Mouse (Mus musculus): Measurements from ENCODE around the gene Rcl1. TPM values are rescaled to one million over a fixed set of nuclear protein-coding genes. Genes with fewer than 3 reads are reported as not detected.

Gene Rcl1
- polyA plus RNA-seq, 1 experiment from 2014 or later = 22.0 TPM

DNA sequence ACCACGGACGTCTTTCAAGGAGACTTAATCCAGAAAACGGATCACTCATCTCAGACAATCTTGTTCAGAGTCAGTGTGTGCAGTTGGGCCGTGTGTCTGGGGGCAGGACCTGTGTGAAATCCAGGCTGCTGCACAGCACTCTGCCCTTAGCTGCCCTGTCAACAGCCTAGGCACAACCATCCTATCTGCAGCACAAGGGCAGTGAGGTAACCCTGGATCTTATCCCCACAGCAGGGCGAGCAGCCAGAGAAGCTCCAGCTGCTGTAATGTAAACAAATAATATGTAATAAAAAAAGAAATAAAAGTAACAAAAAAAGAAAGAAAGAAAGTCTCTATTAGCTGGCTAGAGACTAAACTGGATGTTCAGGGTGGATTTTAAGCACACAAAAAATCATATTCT lies 32.0 kb upstream of the Rcl1 start:
- 43% methylated on average over 5 of the region's 5 CpGs for WGBS
- ATAC-seq (ENCODE audit: extremely low read depth, insufficient number of reproducible peaks, low FRiP score, low TSS enrichment) = no peak
- no peak overlapping the region for H3K9ac ChIP-seq
- H3K4me1 ChIP-seq = peaks cover 36% of the 10 kb centered on the region
- H3K4me2 ChIP-seq = peak overlapping the region; percentile 67
- no peak overlapping the region for H3K27ac ChIP-seq (replicated peaks)
- no peaks in the 10 kb centered on the region for H3K9me3 ChIP-seq
- no peaks in the 10 kb centered on the region for H3K27me3 ChIP-seq (replicated peaks)
- no peaks in the 10 kb centered on the region for H3K36me3 ChIP-seq
- no peak overlapping the region for H3K4me3 ChIP-seq

DNA sequence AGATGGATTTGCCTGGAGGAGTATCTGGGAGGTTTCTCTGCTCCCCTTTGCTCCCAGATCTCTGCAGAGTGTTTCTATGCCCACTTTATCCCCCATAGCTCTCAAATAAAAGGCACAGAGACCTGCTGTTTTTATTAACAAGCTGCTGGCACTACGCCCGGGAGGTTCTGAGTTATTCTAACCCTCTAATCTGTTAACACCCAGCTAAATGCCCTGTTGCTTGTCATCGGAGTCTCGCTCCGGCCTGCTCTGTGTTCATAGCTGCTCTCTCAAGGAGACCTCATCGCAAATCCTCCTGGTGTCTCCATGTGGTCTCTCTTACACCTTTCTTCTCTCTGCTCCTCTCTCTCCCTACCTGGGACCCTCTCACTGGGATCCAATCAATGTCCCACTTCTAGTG lies 26.4 kb upstream of the Rcl1 start:
- Histone ChIP-seq H3K9ac (peak overlapping the region; percentile 8), H3K4me2 (peak overlapping the region; percentile 37), H3K27me3 (replicated peaks) (0 out of 2 replicates have a peak, but pooled peaks cover 3% of the 10 kb centered on the region), H3K4me1 (peaks cover 22% of the 10 kb centered on the region), H3K36me3 (no peaks in the 10 kb centered on the region), H3K27ac (replicated peaks) (peak overlapping the region; percentile 80), H3K4me3 (no peak overlapping the region), H3K9me3 (no peaks in the 10 kb centered on the region)
- WGBS = 22% methylated on average over 6 of the region's 6 CpGs
- no peak for ATAC-seq (ENCODE audit: extremely low read depth, insufficient number of reproducible peaks, low FRiP score, low TSS enrichment)

DNA sequence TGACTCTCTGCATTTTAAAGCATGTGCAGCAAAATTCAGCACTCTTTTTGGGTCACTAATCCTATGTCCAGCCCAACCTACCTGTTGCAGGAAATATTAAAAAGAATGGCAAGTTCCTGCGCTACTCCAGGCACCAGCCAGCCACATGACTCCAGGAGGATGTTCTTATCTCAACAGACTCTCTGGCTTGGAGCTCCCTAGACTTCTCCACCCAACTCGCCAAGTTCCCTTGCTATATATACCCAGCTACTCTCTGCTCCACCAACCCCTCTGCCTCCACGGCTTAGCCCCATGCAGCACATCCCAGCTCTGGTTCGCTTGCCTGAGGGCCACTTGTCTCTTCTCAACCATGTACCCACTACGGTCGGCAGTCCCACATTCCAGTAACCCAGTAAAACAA lies 12.5 kb upstream of the Rcl1 start:
- Histone ChIP-seq H3K9ac (no peak overlapping the region), H3K4me1 (peaks cover 7% of the 10 kb centered on the region), H3K4me2 (no peak overlapping the region), H3K9me3 (no peaks in the 10 kb centered on the region), H3K4me3 (no peak overlapping the region), H3K36me3 (peaks cover under 1% of the 10 kb centered on the region; the same call in 1 of the 2 replicates), H3K27me3 (replicated peaks) (no peaks in the 10 kb centered on the region), H3K27ac (replicated peaks) (no peak overlapping the region)
- WGBS = 51% methylated on average over 6 of the region's 6 CpGs
- no peak for ATAC-seq (ENCODE audit: extremely low read depth, insufficient number of reproducible peaks, low FRiP score, low TSS enrichment)

DNA sequence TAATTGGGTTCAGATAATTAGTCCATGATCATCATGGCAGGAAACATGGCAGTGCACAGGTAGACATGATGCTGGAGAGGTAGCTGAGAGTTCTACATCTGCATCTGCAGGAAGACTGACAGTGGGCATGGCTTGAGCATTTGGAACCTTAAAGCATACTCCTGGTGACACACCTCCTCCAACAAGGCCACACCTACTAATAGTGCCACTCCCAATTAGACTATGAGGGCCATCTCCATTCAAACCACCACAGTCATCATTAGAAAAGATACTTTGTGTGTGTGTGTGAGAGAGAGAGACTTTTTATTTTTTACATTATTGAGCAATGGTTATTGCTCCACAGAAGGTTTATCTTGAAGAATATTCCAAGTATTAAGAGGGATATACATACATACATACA lies 9.0 kb upstream of the Rcl1 start:
- Histone ChIP-seq H3K4me3 (no peak overlapping the region), H3K9me3 (no peaks in the 10 kb centered on the region), H3K27ac (replicated peaks) (no peak overlapping the region), H3K27me3 (replicated peaks) (no peaks in the 10 kb centered on the region), H3K4me2 (no peak overlapping the region), H3K36me3 (no peaks in the 10 kb centered on the region), H3K4me1 (peaks cover 7% of the 10 kb centered on the region), H3K9ac (no peak overlapping the region)
- ATAC-seq (ENCODE audit: extremely low read depth, insufficient number of reproducible peaks, low FRiP score, low TSS enrichment) = no peak

DNA sequence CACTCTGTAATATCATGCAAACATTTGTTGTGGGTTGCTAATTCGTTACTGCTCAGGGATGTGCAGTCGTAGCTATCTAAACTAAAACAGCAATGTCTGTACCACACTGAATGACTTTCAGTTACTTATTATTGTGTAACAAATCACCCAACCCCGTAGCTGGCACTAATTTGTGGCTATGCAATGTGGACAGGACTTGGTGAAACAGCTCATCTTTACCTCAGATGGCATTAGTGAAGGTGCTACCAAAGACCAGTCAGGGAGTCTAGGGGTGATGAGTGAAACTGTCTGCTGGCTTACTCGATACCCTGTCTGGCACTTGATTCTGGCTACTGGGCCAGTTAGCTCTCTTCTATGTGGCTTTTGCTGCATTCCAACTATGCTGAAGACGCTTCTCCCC lies 2.1 kb upstream of the Rcl1 start:
- Histone ChIP-seq H3K4me1 (peaks cover 17% of the 10 kb centered on the region), H3K4me3 (no peak overlapping the region), H3K4me2 (no peak overlapping the region), H3K27ac (replicated peaks) (no peak overlapping the region), H3K9ac (no peak overlapping the region), H3K9me3 (no peaks in the 10 kb centered on the region), H3K36me3 (no peaks in the 10 kb centered on the region), H3K27me3 (replicated peaks) (no peaks in the 10 kb centered on the region; the same call in 1 of the 2 replicates)
- ATAC-seq (ENCODE audit: extremely low read depth, insufficient number of reproducible peaks, low FRiP score, low TSS enrichment) = no peak
- 74% methylated on average over 5 of the region's 5 CpGs for WGBS

DNA sequence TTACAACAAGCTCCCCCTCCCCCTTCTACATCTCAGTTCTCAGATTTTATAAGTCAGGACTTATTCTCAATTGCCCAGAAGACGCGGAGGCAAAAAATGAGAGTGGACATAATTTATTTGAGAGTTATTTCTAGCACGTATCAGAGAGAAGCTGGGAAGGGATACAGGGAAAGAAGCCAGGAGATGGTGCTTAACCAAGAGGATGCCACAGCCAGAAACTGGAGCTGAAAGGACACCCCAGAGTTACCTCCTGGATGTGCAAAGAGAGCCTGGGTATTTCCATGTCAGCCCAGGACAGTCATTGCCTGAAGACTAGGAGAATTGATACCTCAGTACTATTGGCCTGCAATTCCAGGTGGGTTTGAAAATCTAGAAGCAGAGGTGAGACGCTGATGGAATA lies 1.6 kb upstream of the Rcl1 start:
- ATAC-seq (ENCODE audit: extremely low read depth, insufficient number of reproducible peaks, low FRiP score, low TSS enrichment) = no peak
- no peaks in the 10 kb centered on the region; the same call in 1 of the 2 replicates for H3K27me3 ChIP-seq (replicated peaks)
- 81% methylated on average over 4 of the region's 4 CpGs for WGBS
- no peak overlapping the region for H3K4me3 ChIP-seq
- H3K9me3 ChIP-seq = no peaks in the 10 kb centered on the region
- H3K4me2 ChIP-seq = no peak overlapping the region
- no peaks in the 10 kb centered on the region for H3K36me3 ChIP-seq
- H3K9ac ChIP-seq = no peak overlapping the region
- no peak overlapping the region for H3K27ac ChIP-seq (replicated peaks)
- peaks cover 17% of the 10 kb centered on the region for H3K4me1 ChIP-seq

DNA sequence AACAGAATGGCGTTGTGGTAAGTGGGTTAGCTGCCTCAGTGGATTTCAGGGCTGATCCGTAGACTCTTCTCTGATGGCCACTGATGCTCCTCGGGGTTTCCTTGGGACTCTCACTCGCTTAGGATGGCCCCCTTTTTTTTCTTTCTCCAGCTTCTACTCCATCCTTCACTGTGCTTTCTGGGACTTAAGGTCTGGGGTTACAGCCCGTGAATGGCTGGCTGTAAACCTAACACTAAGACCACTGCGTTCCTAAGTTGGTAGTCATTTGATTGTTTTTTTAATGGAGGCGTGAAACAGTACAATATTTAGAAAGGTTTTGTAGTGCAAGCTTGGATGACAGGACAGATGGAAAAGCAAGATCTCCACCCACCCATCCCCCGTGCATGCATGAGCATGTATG lies 914 bp upstream of the Rcl1 start:
- no peaks in the 10 kb centered on the region for H3K9me3 ChIP-seq
- peak overlapping the region; percentile 88 for H3K4me2 ChIP-seq
- 24% methylated on average over 8 of the region's 8 CpGs for WGBS
- no peaks in the 10 kb centered on the region; the same call in 1 of the 2 replicates for H3K27me3 ChIP-seq (replicated peaks)
- no peaks in the 10 kb centered on the region for H3K36me3 ChIP-seq
- peak overlapping the region; percentile 67; the same call in 1 of the 2 replicates for H3K27ac ChIP-seq (replicated peaks)
- peak overlapping the region; percentile 87 for H3K9ac ChIP-seq
- H3K4me1 ChIP-seq = peaks cover 17% of the 10 kb centered on the region
- ATAC-seq (ENCODE audit: extremely low read depth, insufficient number of reproducible peaks, low FRiP score, low TSS enrichment) = no peak
- H3K4me3 ChIP-seq = peak overlapping the region; percentile 81

DNA sequence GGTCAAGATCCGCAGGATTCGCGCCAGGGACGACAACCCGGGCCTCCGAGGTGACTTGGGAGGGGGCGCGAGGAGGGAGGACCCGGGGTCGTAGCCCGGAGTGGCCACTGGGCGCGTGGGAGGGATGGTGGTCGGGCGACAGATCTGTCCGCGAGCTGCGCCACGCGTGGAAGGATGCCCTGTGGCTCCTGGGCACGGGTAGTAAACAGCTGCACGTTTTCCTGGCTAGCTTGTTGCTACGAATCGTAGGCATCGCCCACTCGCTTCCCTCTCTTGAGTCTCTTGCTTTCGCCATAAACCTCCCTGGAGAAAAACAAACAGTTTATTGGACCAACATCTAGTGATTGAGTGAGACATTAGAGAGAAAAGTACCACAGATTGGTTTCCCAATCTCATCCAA lies 416 bp downstream of the Rcl1 start:
- ATAC-seq (ENCODE audit: extremely low read depth, insufficient number of reproducible peaks, low FRiP score, low TSS enrichment) = no peak
- Histone ChIP-seq H3K9me3 (no peaks in the 10 kb centered on the region), H3K27me3 (replicated peaks) (no peaks in the 10 kb centered on the region; the same call in 1 of the 2 replicates), H3K36me3 (no peaks in the 10 kb centered on the region), H3K4me3 (peak overlapping the region; percentile 81), H3K4me1 (peaks cover 17% of the 10 kb centered on the region), H3K27ac (replicated peaks) (peak overlapping the region; percentile 29; the same call in 1 of the 2 replicates), H3K4me2 (peak overlapping the region; percentile 73), H3K9ac (peak overlapping the region; percentile 85)
- WGBS = 0% methylated on average over 27 of the region's 27 CpGs

DNA sequence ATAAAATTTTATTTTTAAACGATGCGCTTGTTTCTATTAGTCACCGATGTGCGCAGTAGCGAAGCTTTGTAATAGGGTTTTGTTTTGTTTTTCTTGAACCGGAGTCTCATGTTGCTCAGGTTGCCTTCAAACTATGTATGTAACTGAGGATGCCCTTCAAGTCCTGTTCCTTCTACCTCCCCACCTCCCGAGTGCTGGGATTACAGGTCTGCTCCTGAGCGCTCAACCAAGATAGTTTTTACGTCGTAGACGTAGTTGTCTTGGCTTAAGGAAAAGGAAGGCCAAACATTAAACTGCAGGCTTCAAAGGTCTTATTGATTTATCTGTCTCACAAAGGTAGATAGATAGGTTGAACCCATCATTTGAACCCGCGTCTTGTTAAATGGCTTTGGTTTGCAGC lies 923 bp downstream of the Rcl1 start:
- Histone ChIP-seq H3K9ac (peak overlapping the region; percentile 85), H3K4me1 (peaks cover 17% of the 10 kb centered on the region), H3K4me3 (peak overlapping the region; percentile 81), H3K4me2 (peak overlapping the region; percentile 73), H3K27me3 (replicated peaks) (no peaks in the 10 kb centered on the region; the same call in 1 of the 2 replicates), H3K27ac (replicated peaks) (no peak overlapping the region), H3K9me3 (no peaks in the 10 kb centered on the region), H3K36me3 (no peaks in the 10 kb centered on the region)
- no peak for ATAC-seq (ENCODE audit: extremely low read depth, insufficient number of reproducible peaks, low FRiP score, low TSS enrichment)
- WGBS = 15% methylated on average over 13 of the region's 13 CpGs

DNA sequence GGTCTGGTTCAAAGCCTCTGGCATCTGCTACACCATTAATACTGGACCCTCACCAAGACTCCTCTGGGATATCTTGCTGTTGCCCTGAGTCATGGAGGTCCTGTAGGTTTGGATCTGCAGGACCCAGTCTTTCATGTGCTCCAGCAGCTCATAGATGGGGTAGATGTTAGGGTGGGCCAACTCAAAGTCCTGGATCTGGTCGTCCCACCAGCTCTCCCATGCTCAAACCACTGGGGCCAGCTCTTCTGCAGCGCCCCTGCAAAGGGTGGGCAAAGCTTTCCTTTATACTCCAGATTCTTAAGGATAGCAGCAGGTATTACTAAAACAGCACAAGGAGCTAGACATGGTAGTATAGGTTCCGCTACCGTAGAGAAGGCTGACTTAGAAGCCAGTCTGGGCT lies 4.6 kb downstream of the Rcl1 start:
- H3K4me3 ChIP-seq = no peak overlapping the region
- no peaks in the 10 kb centered on the region for H3K36me3 ChIP-seq
- no peaks in the 10 kb centered on the region for H3K27me3 ChIP-seq (replicated peaks)
- no peak overlapping the region for H3K9ac ChIP-seq
- no peak overlapping the region for H3K27ac ChIP-seq (replicated peaks)
- peaks cover 7% of the 10 kb centered on the region for H3K4me1 ChIP-seq
- ATAC-seq (ENCODE audit: extremely low read depth, insufficient number of reproducible peaks, low FRiP score, low TSS enrichment) = no peak
- no peak overlapping the region for H3K4me2 ChIP-seq
- H3K9me3 ChIP-seq = no peaks in the 10 kb centered on the region
- 91% methylated on average over 4 of the region's 4 CpGs for WGBS

DNA sequence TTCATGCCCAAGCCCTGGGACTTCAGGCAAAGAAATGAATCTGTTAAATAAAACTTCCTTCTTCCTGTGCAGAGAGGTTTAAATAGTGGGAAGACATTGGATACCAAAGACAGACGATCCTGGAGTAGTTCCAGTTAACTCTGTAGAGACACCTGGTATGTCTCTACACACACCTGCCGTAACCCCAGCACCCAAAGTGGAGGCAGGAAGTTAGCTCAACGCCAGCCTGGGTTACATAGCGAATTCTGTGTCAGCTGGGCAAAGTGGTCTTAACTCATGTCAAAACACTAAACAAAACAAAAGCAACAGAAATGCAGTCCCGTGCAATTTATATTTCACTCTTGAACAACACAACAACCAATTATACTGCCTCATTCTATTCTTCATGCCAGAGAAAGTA lies 5.1 kb downstream of the Rcl1 start:
- 85% methylated on average over 5 of the region's 5 CpGs for WGBS
- no peak overlapping the region for H3K27ac ChIP-seq (replicated peaks)
- no peak overlapping the region for H3K4me3 ChIP-seq
- H3K4me2 ChIP-seq = no peak overlapping the region
- no peaks in the 10 kb centered on the region for H3K27me3 ChIP-seq (replicated peaks)
- ATAC-seq (ENCODE audit: extremely low read depth, insufficient number of reproducible peaks, low FRiP score, low TSS enrichment) = no peak
- H3K36me3 ChIP-seq = no peaks in the 10 kb centered on the region
- no peaks in the 10 kb centered on the region for H3K9me3 ChIP-seq
- peaks cover 7% of the 10 kb centered on the region for H3K4me1 ChIP-seq
- no peak overlapping the region for H3K9ac ChIP-seq

DNA sequence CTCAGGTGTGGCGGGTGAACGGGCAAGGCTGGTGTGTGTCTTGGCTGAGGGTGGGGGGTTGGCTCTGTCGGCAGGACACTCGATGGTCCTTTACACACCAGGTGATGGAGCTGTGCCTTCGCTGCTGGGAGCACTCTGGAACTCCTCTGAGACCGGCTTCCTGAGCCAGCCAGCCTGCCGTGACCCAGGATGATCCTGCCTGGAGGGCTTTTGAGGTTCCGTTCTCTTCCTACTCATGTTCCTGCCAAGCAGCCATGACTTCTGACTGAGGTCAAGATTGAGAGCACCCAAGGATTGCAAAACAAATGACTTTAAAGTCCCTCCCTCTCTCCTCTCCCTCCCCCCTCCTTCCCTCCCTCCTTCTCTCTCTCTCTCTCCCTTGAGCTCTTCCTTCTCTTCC lies 11.5 kb downstream of the Rcl1 start:
- no peak for ATAC-seq (ENCODE audit: extremely low read depth, insufficient number of reproducible peaks, low FRiP score, low TSS enrichment)
- no peak overlapping the region for H3K27ac ChIP-seq (replicated peaks)
- WGBS = 76% methylated on average over 8 of the region's 8 CpGs
- H3K36me3 ChIP-seq = peaks cover 18% of the 10 kb centered on the region
- H3K4me1 ChIP-seq = 0 out of 2 replicates have a peak, but pooled peaks cover under 1% of the 10 kb centered on the region
- no peaks in the 10 kb centered on the region for H3K27me3 ChIP-seq (replicated peaks)
- H3K4me2 ChIP-seq = no peak overlapping the region
- H3K4me3 ChIP-seq = no peak overlapping the region
- H3K9ac ChIP-seq = no peak overlapping the region
- no peaks in the 10 kb centered on the region for H3K9me3 ChIP-seq
